In genomic region chr1:131976886-131977285, GRCm38 (mm10) we compare ENCODE assay signal across 26 mouse cellular contexts. TPM values are rescaled to one million over a fixed set of nuclear protein-coding genes. Genes with fewer than 3 reads are reported as not detected.
DNase-seq lines count a peak whose midpoint lies in the region; ATAC-seq and TF ChIP-seq lines count a peak whose summit lies in the region.
"Had no signal": no experiment of that assay in that cellular context is flagged by ENCODE, and none has a peak within 500 bp of the region (broad histone marks: within the 10 kb centered on the region; RNA-seq: fewer than 3 reads in every experiment).

No protein-coding gene starts in this region.

- no peak overlapping the region for H3K4me2 ChIP-seq in liver, embryonic 11.5 days
- H3K4me2 ChIP-seq in stomach, embryonic 15.5 days, result no peak overlapping the region; the same call in 1 of the 2 replicates
- H3K4me2 ChIP-seq: embryonic facial prominence, embryonic 13.5 days; forebrain, embryonic 13.5 days; heart, embryonic 13.5 days; hindbrain, embryonic 12.5 days had no signal

- peaks cover 38% of the 10 kb centered on the region for H3K4me1 ChIP-seq in liver, adult 2 months (ENCODE audit: control insufficient read depth, insufficient read depth, low read length)
- H3K4me1 ChIP-seq in liver, embryonic 11.5 days (replicated peaks; ENCODE audit: control insufficient read depth, insufficient read depth, low read length), result peaks cover 18% of the 10 kb centered on the region
- no peaks in the 10 kb centered on the region for H3K4me1 ChIP-seq in spleen, adult 2 months (ENCODE audit: control insufficient read depth, insufficient read depth, insufficient read length)
- H3K4me1 ChIP-seq in stomach, embryonic 15.5 days, result no peaks in the 10 kb centered on the region

- no peak for ATAC-seq in liver, embryonic 11.5 days (replicated peaks; ENCODE audit: low FRiP score)
- ATAC-seq in stomach, embryonic 15.5 days (ENCODE audit: insufficient read depth, low FRiP score, low read depth), result no peak
- ATAC-seq: activated CD4-positive, CD25-positive, alpha-beta regulatory T cell, adult 4 months; forebrain, embryonic 13.5 days; forebrain, postnatal 0 days; hindbrain, embryonic 16.5 days had no signal

- 72% methylated on average over 5 of the region's 5 CpGs for WGBS in liver, adult 2 months
- WGBS in liver, embryonic 11.5 days, result 85% methylated on average over 5 of the region's 5 CpGs
- 86% methylated on average over 5 of the region's 5 CpGs for WGBS in spleen, adult 2 months
- WGBS in stomach, embryonic 15.5 days, result 77% methylated on average over 5 of the region's 5 CpGs

- H3K4me3 ChIP-seq in liver, adult 2 months (ENCODE audit: insufficient read depth, low read depth, low read length), result peak overlapping the region; percentile 28; the same call in 1 of the 2 replicates
- no peak overlapping the region for H3K4me3 ChIP-seq in liver, embryonic 11.5 days (ENCODE audit: low read depth, low read length)
- 0 out of 2 replicates have a peak overlapping the region, but pooled peaks have one; percentile 22 for H3K4me3 ChIP-seq in spleen, adult 2 months (ENCODE audit: extremely low read depth, insufficient read depth, insufficient read length)
- H3K4me3 ChIP-seq in stomach, embryonic 15.5 days (replicated peaks), result no peak overlapping the region
- H3K4me3 ChIP-seq: embryonic facial prominence, embryonic 13.5 days; erythroblast, embryonic 14.5 days; forebrain, embryonic 13.5 days; heart, adult 2 months; heart, embryonic 10.5 days; heart, embryonic 13.5 days; hindbrain, embryonic 12.5 days had no signal

- no peaks in the 10 kb centered on the region for H3K9me3 ChIP-seq in liver, embryonic 11.5 days (ENCODE audit: control insufficient read depth, low read length)
- no peaks in the 10 kb centered on the region for H3K9me3 ChIP-seq in stomach, embryonic 15.5 days
- H3K9me3 ChIP-seq: embryonic facial prominence, embryonic 13.5 days; forebrain, embryonic 13.5 days; heart, embryonic 10.5 days; heart, embryonic 13.5 days; hindbrain, embryonic 12.5 days had no signal

- H3K9ac ChIP-seq in liver, adult 2 months (ENCODE audit: low read depth, low read length), result 0 out of 2 replicates have a peak overlapping the region, but pooled peaks have one; percentile 19
- no peak overlapping the region for H3K9ac ChIP-seq in liver, embryonic 11.5 days (ENCODE audit: low read depth, low read length)
- H3K9ac ChIP-seq in stomach, embryonic 15.5 days, result no peak overlapping the region
- H3K9ac ChIP-seq: embryonic facial prominence, embryonic 13.5 days; forebrain, embryonic 13.5 days; forebrain, postnatal 0 days; heart, embryonic 13.5 days; hindbrain, embryonic 12.5 days had no signal

- TF ChIP-seq CTCF in liver, adult 2 months (IDR thresholded peaks at IDR 0.05; ENCODE audit: low read depth, low read length), result no peak
- no peak for TF ChIP-seq CTCF in spleen, adult 2 months (IDR thresholded peaks at IDR 0.05; ENCODE audit: extremely low read depth, insufficient read depth, insufficient read length, insufficient replicate concordance)

- DNase-seq in adrenal gland, adult (ENCODE audit: inconsistent age in 2 of 2, low spot score in 1 of 2), result peak; percentile 22 to 47
- DNase-seq in adrenal gland, postnatal 36 days, result no peak
- no peak for DNase-seq in liver, adult 2 months (ENCODE audit: extremely low read depth, low read depth, low spot score)
- no peak for DNase-seq in liver, embryonic 11.5 days (ENCODE audit: low spot score)
- DNase-seq in spleen, adult 2 months (ENCODE audit: low read depth in 1 of 2, low spot score in 2 of 2), result no peak
- no peak for DNase-seq in spleen, postnatal 10 days (ENCODE audit: low spot score in 2 of 2)
- DNase-seq in frontal cortex, postnatal 36 days (ENCODE audit: low spot score in 2 of 2), result no peak
- DNase-seq: adrenal gland, postnatal 10 days; cerebellum, adult 11 months; cerebellum, adult 2 months; cerebellum, adult 9-11 months; cerebellum, postnatal 25 days; forebrain, postnatal 0 days; gastrocnemius, postnatal 25 days; heart, adult 2 months; heart, postnatal 14 days; heart, postnatal 4 days had no signal

- peaks cover 31% of the 10 kb centered on the region; the same call in 1 of the 2 replicates for H3K79me2 ChIP-seq in liver, adult 2 months (ENCODE audit: control insufficient read depth, insufficient read depth, low read length)

- H3K27ac ChIP-seq in liver, adult 2 months (replicated peaks; ENCODE audit: insufficient read depth, low read depth, low read length), result 0 out of 2 replicates have a peak overlapping the region, but pooled peaks have one; percentile 9
- no peak overlapping the region for H3K27ac ChIP-seq in liver, embryonic 11.5 days (ENCODE audit: low read depth, low read length)
- H3K27ac ChIP-seq in spleen, adult 2 months (ENCODE audit: insufficient read depth, low read length), result peak overlapping the region; percentile 35; the same call in 1 of the 2 replicates
- peak overlapping the region; percentile 57; the same call in 1 of the 2 replicates for H3K27ac ChIP-seq in stomach, embryonic 15.5 days
- H3K27ac ChIP-seq: embryonic facial prominence, embryonic 13.5 days; forebrain, embryonic 13.5 days; heart, adult 2 months; heart, embryonic 10.5 days; heart, embryonic 13.5 days; hindbrain, embryonic 12.5 days had no signal

- no peaks in the 10 kb centered on the region for H3K27me3 ChIP-seq in liver, adult 2 months (ENCODE audit: control insufficient read depth, insufficient read depth, low read length)
- no peaks in the 10 kb centered on the region for H3K27me3 ChIP-seq in liver, embryonic 11.5 days (replicated peaks; ENCODE audit: control insufficient read depth, insufficient read depth, low read length)
- no peaks in the 10 kb centered on the region for H3K27me3 ChIP-seq in spleen, adult 2 months (ENCODE audit: control insufficient read depth, insufficient read depth, low read length)
- no peaks in the 10 kb centered on the region for H3K27me3 ChIP-seq in stomach, embryonic 15.5 days (replicated peaks)
- H3K27me3 ChIP-seq: forebrain, embryonic 13.5 days had no signal

- TF ChIP-seq POLR2A in liver, adult 2 months (IDR thresholded peaks at IDR 0.05; ENCODE audit: extremely low read depth, insufficient read depth, low read length), result no peak
- TF ChIP-seq POLR2A in spleen, adult 2 months (IDR thresholded peaks at IDR 0.05; ENCODE audit: low read depth, low read length), result no peak

- no peaks in the 10 kb centered on the region; the same call in 1 of the 2 replicates for H3K36me3 ChIP-seq in liver, adult 2 months (ENCODE audit: control insufficient read depth, insufficient read depth, low read length)
- 0 out of 2 replicates have a peak, but pooled peaks cover 2% of the 10 kb centered on the region for H3K36me3 ChIP-seq in liver, embryonic 11.5 days (ENCODE audit: control insufficient read depth, insufficient read depth, low read length)
- H3K36me3 ChIP-seq in spleen, adult 2 months (ENCODE audit: control insufficient read depth, insufficient read depth, low read length), result no peaks in the 10 kb centered on the region
- no peaks in the 10 kb centered on the region for H3K36me3 ChIP-seq in stomach, embryonic 15.5 days
- H3K36me3 ChIP-seq: embryonic facial prominence, embryonic 13.5 days; heart, embryonic 10.5 days; heart, embryonic 13.5 days; hindbrain, embryonic 12.5 days had no signal

RNA-seq across cellular contexts. Expression of gene Slc45a3, which starts 14.1 kb away (rescaled TPM):
- 10 to 100 TPM; 15.2 to 31.5 TPM for total RNA-seq in adrenal gland, postnatal 36 days (2021)
- 10.0 and 10.3 TPM in 2 replicates for total RNA-seq in liver, adult 2 months (2014; rRNA removed)
- 28.0 and 39.8 TPM in 2 replicates for polyA plus RNA-seq in liver, adult 2 months (2012; rRNA removed)
- polyA plus RNA-seq in liver, embryonic 11.5 days (2014; fragmentation: Nextera tagmentation; extraction: Ambion mirVana), result 3.5 and 3.8 TPM in 2 replicates
- 23.9 and 28.0 TPM in 2 replicates for polyA plus RNA-seq in spleen, adult 2 months (2012; rRNA removed)
- polyA plus RNA-seq in stomach, embryonic 15.5 days (2015; fragmentation: Nextera tagmentation; extraction: Ambion mirVana), result 5.5 and 6.0 TPM in 2 replicates
- polyA plus RNA-seq: activated CD4-positive, CD25-positive, alpha-beta regulatory T cell, adult 4 months had no signal

RNA-seq across cellular contexts. Expression of gene Elk4, which starts 30.5 kb away (rescaled TPM):
- 100 to 1,000 TPM; 103 to 108 TPM for total RNA-seq in adrenal gland, postnatal 36 days (2021)
- total RNA-seq in liver, adult 2 months (2014; rRNA removed), result 39.4 and 42.1 TPM in 2 replicates
- 17.2 and 23.3 TPM in 2 replicates for polyA plus RNA-seq in liver, adult 2 months (2012; rRNA removed)
- polyA plus RNA-seq in liver, embryonic 11.5 days (2014; fragmentation: Nextera tagmentation; extraction: Ambion mirVana), result 17.8 and 20.9 TPM in 2 replicates
- polyA plus RNA-seq in spleen, adult 2 months (2012; rRNA removed), result 33.1 and 33.5 TPM in 2 replicates
- polyA plus RNA-seq in stomach, embryonic 15.5 days (2015; fragmentation: Nextera tagmentation; extraction: Ambion mirVana), result 20.4 and 24.4 TPM in 2 replicates

Comparison
In these comparisons a context has a peak if more than half of its experiments do, and no peak if none do; other contexts are left out.
1. DNase-seq: peak in adrenal gland, adult (2 of 2); none in adrenal gland, postnatal 36 days (0 of 2), liver, adult 2 months (single experiment), liver, embryonic 11.5 days (single experiment), spleen, adult 2 months (0 of 2), spleen, postnatal 10 days (0 of 2) and frontal cortex, postnatal 36 days (0 of 2).
2. H3K4me3 ChIP-seq: peak in liver, adult 2 months (single experiment) and spleen, adult 2 months (single experiment); none in liver, embryonic 11.5 days (single experiment) and stomach, embryonic 15.5 days (single experiment).